Mouse (Mus musculus): ENCODE data around the gene Mepe.

Gene Mepe

GRCm38 (mm10) chr5:104325029-104325428 lies at the start of gene Mepe:
Mepe (plus strand) TSS chr5:104325329.
- DNase-seq = no peak

GRCm38 (mm10) chr5:104294201-104294600 lies 30.9 kb upstream of the Mepe start:
- DNase-seq = no peak

GRCm38 (mm10) chr5:104298994-104299393 lies 26.1 kb upstream of the Mepe start, which contains the start of gene Ibsp:
Ibsp (plus strand) TSS chr5:104299171.
- DNase-seq = no peak

- DNase-seq = no peak
Observed at GRCm38 (mm10) chr5:104314073-104314472, 11.1 kb upstream of the Mepe start.

- DNase-seq = no peak
Observed at GRCm38 (mm10) chr5:104326884-104327283, 1.8 kb downstream of the Mepe start.

- no peak for DNase-seq
Observed at GRCm38 (mm10) chr5:104327389-104327788, 2.3 kb downstream of the Mepe start.

- no peak for DNase-seq
Observed at GRCm38 (mm10) chr5:104327876-104328275, 2.7 kb downstream of the Mepe start.

GRCm38 (mm10) chr5:104328317-104328850 lies 3.3 kb downstream of the Mepe start:
- no peak for DNase-seq

GRCm38 (mm10) chr5:104329381-104329780 lies 4.3 kb downstream of the Mepe start:
- DNase-seq = no peak

- DNase-seq = no peak
Observed at GRCm38 (mm10) chr5:104330088-104330487, 5.0 kb downstream of the Mepe start.

GRCm38 (mm10) chr5:104332296-104332695 lies 7.2 kb downstream of the Mepe start:
- DNase-seq = no peak

- peak; percentile 37 for DNase-seq
Observed at GRCm38 (mm10) chr5:104333231-104333640, 8.1 kb downstream of the Mepe start.

- DNase-seq = no peak
Observed at GRCm38 (mm10) chr5:104333643-104334042, 8.5 kb downstream of the Mepe start.

GRCm38 (mm10) chr5:104334516-104334915 lies 9.4 kb downstream of the Mepe start:
- no peak for DNase-seq

- no peak for DNase-seq
Observed at GRCm38 (mm10) chr5:104335962-104336361, 10.8 kb downstream of the Mepe start.

GRCm38 (mm10) chr5:104337491-104337890 lies 12.4 kb downstream of the Mepe start:
- no peak for DNase-seq

- DNase-seq = no peak
Observed at GRCm38 (mm10) chr5:104339009-104339408, 13.9 kb downstream of the Mepe start.

GRCm38 (mm10) chr5:104339706-104340512 lies 14.8 kb downstream of the Mepe start:
- DNase-seq = no peak

GRCm38 (mm10) chr5:104340513-104340829 lies 15.3 kb downstream of the Mepe start:
- no peak for DNase-seq

- no peak for DNase-seq
Observed at GRCm38 (mm10) chr5:104342881-104343280, 17.8 kb downstream of the Mepe start.

GRCm38 (mm10) chr5:104344526-104345240 lies 19.6 kb downstream of the Mepe start:
- no peak for DNase-seq

GRCm38 (mm10) chr5:104345241-104345630 lies 20.1 kb downstream of the Mepe start:
- DNase-seq = no peak

- DNase-seq = no peak
Observed at GRCm38 (mm10) chr5:104351041-104351440, 25.9 kb downstream of the Mepe start.

- no peak for DNase-seq
Observed at GRCm38 (mm10) chr5:104351874-104352273, 26.7 kb downstream of the Mepe start.
